Mouse (Mus musculus) gastrocnemius, adult 2 months (tissue): ENCODE measurements around the gene Mdn1. TPM values are rescaled to one million over a fixed set of nuclear protein-coding genes. Genes with fewer than 3 reads are reported as not detected.

ENCODE experiments used
- DNase-seq: peaks from one replicate; pipeline ENCODE4 v3.0.0; 2022
- H3K27ac ChIP-seq: fragments of 200-600 bp; 2 replicates; pipeline ENCODE4 v1.8.1; 2022; ENCODE audit warnings: mild to moderate bottlenecking
- H3K4me3 ChIP-seq: fragments of 200-600 bp; 2 replicates; pipeline ENCODE4 v1.8.1; 2022; ENCODE audit warnings: mild to moderate bottlenecking, moderate library complexity
- CTCF ChIP-seq: fragments of 200-600 bp; IDR thresholded peaks from 2 replicates; pipeline ENCODE4 v1.8.1; 2022; ENCODE audit warnings: antibody characterized with exemption, mild to moderate bottlenecking, moderate library complexity
- intact Hi-C: fragments of 180-260 bp; cut with DNase I; formaldehyde crosslinking; loops from one replicate; pipeline ENCODE4 v1.15.1; 2025
- long read RNA-seq, 2 experiments: library from polyadenylated mRNA; stranded (forward); transcript quantifications; one replicate each; pipeline ENCODE4 v2.0.0; 2021
- total RNA-seq, 2 experiments: library from RNA; stranded (reverse); gene quantifications; 2 replicates each; pipeline ENCODE4 v1.2.3; 2021

Gene Mdn1
- total RNA-seq = 1 to 10 TPM; 6.1 to 8.6 TPM
- long read RNA-seq, experiment 1 = 0 reads
- long read RNA-seq, experiment 2, partial matches to known transcripts = 2 of 2 reads
- long read RNA-seq, experiment 2, other reads (novel, unspliced or antisense) = 0 of 2 reads

DNA sequence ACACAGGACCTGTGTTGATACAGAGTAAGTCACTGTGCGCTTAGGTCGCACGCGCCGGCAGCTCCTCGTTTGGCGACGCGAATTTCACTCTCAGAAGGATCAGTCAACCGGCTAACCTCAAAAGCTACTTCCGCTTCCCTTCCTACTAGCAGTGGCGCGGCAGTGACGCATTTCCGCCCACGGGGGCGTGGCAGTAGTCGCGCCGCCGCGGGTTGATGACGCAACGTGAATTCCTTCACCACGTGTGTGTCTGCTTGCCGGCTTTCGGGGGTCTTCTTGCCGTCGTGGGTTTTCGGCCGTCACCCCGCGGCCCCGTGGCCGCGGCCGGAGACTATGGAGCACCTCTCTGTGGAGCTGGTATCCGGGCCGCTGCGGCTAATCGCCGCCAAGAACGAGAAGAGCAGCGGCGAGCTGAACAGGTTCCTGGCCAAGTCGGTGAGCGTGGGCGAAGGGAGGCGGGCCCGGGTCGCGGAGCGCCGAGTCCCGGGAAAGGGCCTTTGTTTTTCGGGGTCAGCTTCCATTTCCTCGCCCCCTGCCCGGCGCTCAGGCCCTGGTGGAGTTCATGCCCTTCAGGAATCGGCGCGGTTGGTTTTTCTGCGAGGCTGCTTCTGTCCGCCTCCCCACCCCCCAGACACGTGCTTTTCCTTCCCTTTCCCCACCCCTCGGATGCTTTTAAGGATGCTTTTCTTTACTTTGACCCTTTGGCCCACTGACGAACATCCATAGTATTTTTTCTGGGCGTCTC, at the start of gene Mdn1:
Mdn1 (plus strand) TSS at position 202 of the 745 bp plus-strand sequence.
- DNase-seq = peak; percentile 95
- TF ChIP-seq CTCF = no peak
- intact Hi-C loops = loop anchor here (5.0 kb wide), 1 partner anchor 40 kb away; the partner anchor contains the start of gene Casp8ap2
- Histone ChIP-seq H3K27ac (peak within 1 kb of the TSS; percentile 94), H3K4me3 (peak within 1 kb of the TSS; percentile 89)

DNA sequence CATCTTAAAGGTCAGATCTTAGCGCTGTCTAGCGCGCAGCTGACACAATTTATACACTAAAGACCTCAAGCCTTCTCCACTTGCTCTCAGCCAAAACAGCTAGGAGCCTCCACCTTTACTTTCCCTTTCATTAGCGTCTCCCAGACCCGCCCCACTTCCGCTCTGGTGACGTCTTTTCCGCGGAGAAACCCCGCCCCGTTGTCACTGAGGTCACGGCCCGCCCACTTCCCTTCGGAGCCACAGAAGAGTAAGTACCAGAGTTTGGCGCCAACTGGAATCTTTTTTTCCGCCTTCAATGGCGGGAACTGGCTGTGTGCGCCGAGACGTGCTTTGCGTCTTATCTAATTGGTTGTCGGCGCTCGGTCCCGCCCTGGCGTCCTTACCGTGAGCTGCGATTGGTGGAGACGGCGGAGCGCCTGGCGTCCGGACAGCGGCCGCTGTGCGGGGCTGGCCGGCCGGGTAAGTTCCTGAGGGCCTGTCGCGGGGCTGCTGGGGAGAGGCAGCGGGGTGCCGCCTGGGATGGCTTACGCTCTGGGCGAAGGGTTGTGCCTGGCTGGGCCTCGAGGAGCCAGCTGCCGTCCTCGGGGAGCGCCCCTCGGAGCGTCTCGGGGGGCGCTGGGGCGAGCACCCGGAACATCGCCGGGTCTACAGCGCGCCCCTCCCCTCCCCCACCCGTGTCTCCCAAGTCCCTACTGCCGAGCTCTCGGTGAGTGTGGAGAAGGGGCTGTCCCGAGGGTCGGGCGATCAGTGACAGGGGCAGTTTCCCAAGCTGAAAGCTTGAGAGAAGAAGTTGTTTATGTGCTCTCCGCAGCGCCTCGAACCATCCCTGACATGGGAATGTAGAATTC, 41.7 kb upstream of the Mdn1 start, which contains the start of gene Casp8ap2:
Casp8ap2 (plus strand) TSS at position 418 of the 848 bp plus-strand sequence.
- TF ChIP-seq CTCF = no peak
- intact Hi-C loops = loop anchor here (5.0 to 10.0 kb wide), 3 partner anchors 42 to 700 kb away; partner anchors contain the start of genes Mdn1 and Rngtt
- Histone ChIP-seq H3K4me3 (peak within 1 kb of the TSS; percentile 92), H3K27ac (peak within 1 kb of the TSS; percentile 91)
- DNase-seq = peak; percentile 98

DNA sequence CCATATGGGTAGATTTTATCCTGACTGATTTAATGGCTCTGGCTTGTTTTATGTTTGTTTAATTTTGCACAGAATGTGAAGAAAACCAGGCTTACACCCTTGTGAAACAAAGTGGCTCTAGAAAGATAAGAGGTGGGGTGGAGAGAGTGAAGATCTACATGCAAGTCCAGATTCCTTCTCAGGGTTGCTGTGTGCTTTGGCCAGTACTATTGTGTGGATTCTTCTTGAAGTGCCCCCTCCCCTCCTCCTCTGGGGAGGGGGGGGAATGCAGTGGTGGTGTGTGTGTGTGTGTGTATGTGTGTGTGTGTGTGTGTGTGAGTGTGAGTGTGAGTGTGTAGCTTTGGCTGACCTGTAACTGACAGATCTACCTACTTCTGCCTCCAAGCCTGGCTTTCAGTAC, 35.3 kb upstream of the Mdn1 start:
- no peak overlapping the region for H3K27ac ChIP-seq
- no peak overlapping the region for H3K4me3 ChIP-seq
- intact Hi-C loops = no loop called here
- no peak for TF ChIP-seq CTCF
- DNase-seq = no peak

DNA sequence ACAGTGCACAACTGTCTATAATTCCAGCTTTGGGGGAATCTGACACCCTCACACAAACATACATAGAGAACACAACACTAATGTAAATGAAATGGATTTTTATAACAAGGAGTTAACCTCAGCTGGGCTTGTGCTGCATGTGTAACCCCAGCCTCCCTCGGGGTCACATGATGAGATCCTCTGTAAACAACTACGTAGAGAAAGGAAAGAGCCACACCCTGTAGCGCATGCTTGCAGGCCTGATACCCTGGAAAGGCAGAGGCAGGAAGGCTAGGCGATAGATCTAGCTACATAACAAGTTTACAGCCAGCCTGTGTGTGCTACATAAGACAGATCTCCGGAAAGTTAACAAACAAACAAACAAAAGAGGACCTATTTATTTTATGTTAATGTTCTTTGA, 5.2 kb upstream of the Mdn1 start:
- no peak for DNase-seq
- no peak for TF ChIP-seq CTCF
- intact Hi-C loops = no loop called here
- Histone ChIP-seq H3K27ac (no peak overlapping the region), H3K4me3 (no peak overlapping the region)

DNA sequence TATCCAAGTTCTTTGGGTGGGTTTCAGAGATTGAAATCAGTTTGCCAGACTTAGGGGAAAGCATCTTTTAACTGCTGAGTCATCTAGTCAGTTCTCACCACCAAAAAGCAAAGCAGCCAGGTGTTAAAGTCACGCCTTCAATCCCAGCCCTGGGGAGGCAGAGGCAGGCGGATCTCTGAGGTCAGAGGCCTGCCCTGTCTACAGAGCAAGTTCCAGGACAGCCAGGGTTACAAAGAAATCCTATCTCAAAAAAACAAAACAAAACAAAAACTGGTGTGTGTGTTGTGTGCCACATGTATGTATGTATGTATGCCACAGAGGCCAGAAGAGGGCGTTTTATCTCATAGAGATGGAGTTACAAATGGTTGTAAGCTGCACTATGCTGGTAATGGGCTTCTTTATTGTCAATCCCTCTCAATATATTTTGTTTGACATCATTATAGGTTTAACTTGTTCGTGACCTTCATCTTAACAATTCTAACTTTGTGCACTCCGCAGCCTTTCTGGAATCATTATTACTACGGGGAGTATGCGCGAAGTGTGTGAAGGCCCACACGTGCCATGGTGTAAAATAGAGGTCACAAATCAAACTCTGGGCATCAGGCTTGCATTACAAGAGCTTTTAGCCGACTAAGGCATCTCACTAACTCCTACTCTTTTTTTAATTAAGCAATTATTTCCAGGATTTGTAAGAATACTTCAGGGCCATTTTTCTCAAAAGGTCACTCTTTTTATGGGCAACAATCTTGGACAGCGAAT, 594 bp upstream of the Mdn1 start:
- Histone ChIP-seq H3K27ac (peak overlapping the region; percentile 94), H3K4me3 (peak overlapping the region; percentile 89)
- no peak for DNase-seq
- intact Hi-C loops = loop anchor here (5.0 kb wide), 1 partner anchor 39 kb away; the partner anchor contains the start of gene Casp8ap2
- no peak for TF ChIP-seq CTCF

DNA sequence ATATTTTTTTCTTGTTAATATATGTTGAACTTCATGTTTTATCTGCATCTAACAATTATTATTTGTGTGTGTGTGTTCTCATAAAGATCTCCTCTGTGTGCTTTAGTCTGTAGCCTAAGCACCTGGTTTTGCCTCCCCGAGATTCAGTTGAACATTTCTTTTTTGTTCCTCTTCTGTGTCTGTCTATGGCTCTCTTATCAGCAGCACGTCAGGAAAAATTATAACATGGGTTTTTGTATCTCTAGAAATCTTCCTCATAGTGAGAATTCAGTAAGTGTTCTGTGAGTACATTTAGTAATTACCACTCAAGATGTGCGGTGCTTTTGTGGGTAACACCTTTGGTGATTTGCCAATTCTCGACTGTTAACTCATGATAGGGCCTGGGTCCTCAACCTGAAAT, 8.9 kb downstream of the Mdn1 start:
- no peak for DNase-seq
- TF ChIP-seq CTCF = no peak
- H3K27ac ChIP-seq = no peak overlapping the region
- H3K4me3 ChIP-seq = no peak overlapping the region
- intact Hi-C loops = no loop called here

DNA sequence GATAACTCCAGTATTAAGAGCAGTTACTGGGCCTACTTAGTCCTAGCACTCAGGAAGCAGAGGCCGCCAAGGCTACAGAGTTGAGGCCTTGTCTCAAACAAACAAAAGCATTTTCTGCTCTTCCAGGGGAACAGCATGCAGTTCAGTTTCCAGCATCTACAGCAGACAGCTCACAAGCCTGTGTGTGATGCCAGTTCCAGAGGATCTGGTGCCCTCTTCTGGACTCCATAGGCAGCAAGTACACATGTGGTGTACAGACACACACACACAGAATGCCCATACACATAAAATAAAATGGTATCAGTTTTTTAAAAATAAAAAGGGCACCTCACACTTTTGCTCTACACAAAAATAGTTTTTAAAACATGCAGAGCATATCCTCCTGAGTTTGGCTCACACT, 11.4 kb downstream of the Mdn1 start:
- no peak overlapping the region for H3K4me3 ChIP-seq
- intact Hi-C loops = no loop called here
- no peak for DNase-seq
- peak; percentile 20; the same call in 1 of the 2 replicates for TF ChIP-seq CTCF
- H3K27ac ChIP-seq = no peak overlapping the region

DNA sequence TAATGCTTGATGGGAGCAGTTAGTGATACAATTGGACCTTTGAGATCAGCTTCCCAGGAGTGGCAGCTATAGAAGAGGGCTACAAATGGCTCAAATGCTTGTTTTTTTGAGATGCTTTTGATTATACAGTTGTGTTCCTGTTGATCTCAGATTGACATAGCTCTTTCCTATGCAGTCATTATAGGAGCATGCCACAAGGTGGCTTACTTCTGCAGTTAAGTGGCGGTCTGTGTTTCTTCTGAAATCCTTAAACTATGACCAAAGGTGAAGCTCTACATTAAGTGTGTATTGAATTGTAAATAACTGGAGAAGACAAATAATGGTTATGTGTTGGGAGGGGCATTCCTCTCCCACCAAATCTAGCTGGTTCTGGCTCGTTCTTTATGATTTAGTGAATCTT, 12.9 kb downstream of the Mdn1 start:
- intact Hi-C loops = no loop called here
- DNase-seq = no peak
- peak; percentile 5; the same call in 1 of the 2 replicates for TF ChIP-seq CTCF
- H3K27ac ChIP-seq = no peak overlapping the region
- H3K4me3 ChIP-seq = no peak overlapping the region

DNA sequence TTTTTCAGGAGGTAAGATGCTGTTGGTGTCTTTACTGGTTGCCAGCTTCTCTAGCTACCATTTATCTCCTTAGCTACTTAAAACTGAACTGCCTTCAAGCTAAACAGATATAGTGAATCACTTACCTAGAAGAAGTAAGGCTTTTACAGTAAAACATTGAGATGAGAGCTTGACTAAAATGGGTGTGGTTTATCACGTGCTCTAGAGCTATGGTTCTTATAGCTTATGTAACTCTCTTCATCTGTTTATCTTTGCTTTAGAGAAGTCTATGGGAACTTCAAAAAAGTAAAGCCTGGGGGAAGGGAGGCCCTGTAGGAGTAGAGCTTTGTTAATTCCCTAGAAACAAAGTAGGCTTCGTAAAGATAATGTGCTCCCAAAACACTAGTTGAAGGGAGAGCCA, 17.1 kb downstream of the Mdn1 start:
- Histone ChIP-seq H3K4me3 (no peak overlapping the region), H3K27ac (no peak overlapping the region)
- intact Hi-C loops = no loop called here
- no peak for DNase-seq
- no peak for TF ChIP-seq CTCF

DNA sequence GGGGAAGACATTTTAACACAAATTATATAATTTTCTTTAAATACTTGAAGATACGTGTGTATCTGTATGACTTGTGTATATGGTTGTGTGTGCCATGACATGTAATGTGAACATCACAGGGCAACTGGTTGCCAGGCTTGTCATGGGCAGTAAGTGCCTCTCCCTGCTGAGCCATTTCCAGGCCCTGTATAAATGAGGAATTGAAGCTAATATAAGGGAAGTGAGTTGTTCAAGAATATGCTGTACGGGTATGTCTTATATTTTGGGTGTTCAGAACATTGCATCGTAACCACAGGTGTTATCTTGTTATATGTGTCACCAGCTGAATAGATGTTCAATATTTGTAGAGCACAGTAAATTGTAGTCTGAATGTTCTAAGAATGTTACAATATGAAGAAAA, 20.6 kb downstream of the Mdn1 start:
- no peak overlapping the region for H3K27ac ChIP-seq
- intact Hi-C loops = no loop called here
- no peak for TF ChIP-seq CTCF

DNA sequence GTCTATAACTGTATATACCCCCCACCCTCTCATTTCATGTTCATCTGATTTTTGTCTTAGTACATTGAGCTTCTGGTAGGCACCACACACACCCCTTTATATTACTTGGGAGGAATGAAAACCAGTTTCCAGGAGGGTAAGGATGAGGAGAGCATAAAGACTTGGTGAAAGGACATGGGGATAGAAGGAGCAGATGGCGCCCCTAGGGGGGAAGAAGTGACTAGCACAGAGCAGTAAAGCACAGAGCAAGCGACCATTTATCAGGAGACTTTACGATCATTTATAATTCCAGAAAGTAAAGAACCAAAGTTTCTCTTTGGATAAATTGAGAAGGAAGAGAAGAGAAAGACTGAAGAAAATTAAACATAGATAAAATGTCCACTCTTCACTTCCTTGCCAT, 23.9 kb downstream of the Mdn1 start:
- intact Hi-C loops = no loop called here

More for the DNA sequence above, 20.6 kb downstream of the Mdn1 start:
- no peak overlapping the region for H3K4me3 ChIP-seq
- DNase-seq = no peak

DNA sequence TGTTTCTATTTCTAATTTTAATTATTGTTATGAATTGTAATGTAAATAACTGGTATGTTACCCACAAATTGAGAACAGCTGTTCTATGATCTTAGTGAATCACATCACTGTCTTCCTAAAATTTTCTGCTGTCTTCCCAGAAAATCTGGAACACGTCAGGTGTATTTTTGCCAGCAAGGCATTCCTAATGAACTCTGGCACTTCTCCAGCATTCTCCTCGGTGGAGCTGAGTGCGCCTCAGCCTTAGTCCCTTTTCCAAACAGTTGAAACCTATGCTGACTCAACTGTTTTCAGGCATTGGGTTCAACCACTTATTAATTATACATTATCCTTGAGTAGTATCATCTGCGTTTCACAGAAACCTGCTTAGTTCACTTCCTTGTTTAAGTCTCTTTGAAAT, 25.6 kb downstream of the Mdn1 start:
- Histone ChIP-seq H3K4me3 (no peak overlapping the region), H3K27ac (no peak overlapping the region)
- TF ChIP-seq CTCF = no peak
- intact Hi-C loops = no loop called here
- no peak for DNase-seq

More for the DNA sequence above, 23.9 kb downstream of the Mdn1 start:
- no peak for DNase-seq
- H3K27ac ChIP-seq = no peak overlapping the region
- peak; percentile 21; the same call in 1 of the 2 replicates for TF ChIP-seq CTCF
- H3K4me3 ChIP-seq = no peak overlapping the region
